In the genomic region with DNA sequence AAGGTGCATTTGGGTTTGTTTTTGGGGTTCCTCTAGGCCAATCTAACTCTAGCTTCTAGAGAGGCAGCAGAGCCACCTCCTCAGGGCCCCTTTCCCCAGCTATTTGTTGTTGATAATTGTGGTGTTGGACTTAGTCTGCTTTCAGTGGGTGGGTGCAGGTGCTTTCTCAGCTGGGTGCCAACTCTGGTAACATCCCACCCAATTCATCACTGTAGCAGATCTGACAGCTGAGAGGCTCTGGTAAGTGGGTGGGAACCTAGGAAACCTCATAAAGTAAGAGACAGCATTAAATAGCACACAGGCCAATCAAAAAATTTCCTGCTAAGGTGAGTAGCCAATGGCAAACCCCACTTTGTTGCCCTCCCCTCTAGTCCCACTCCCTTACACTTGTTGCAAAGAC, we compare ENCODE assay signal across 22 mouse cellular contexts. TPM values are rescaled to one million over a fixed set of nuclear protein-coding genes. Genes with fewer than 3 reads are reported as not detected.
A peak's percentile ranks its signal among the peaks of the same experiment; 100 is the strongest.
DNase-seq lines count a peak whose midpoint lies in the region; ATAC-seq and TF ChIP-seq lines count a peak whose summit lies in the region.
"Had no signal": no experiment of that assay in that cellular context is flagged by ENCODE, and none has a peak within 500 bp of the region (broad histone marks: within the 10 kb centered on the region; RNA-seq: fewer than 3 reads in every experiment).

No protein-coding gene starts in this region.

- DNase-seq in heart, adult 11 months = peak; percentile 37
- no peak for DNase-seq in heart, adult 8-10 months (ENCODE audit: low spot score)
- DNase-seq in layer of hippocampus, adult 18-20 months (ENCODE audit: low spot score in 2 of 2) = peak; percentile 25 to 46
- no peak for DNase-seq in layer of hippocampus, postnatal 36 days
- DNase-seq in layer of hippocampus, adult 9-11 months = peak; percentile 56
- no peak for DNase-seq in layer of hippocampus, adult 2 months (ENCODE audit: low spot score in 2 of 2)
- DNase-seq in brain, adult 2 months (ENCODE audit: low read depth, low spot score) = peak; percentile 65
- DNase-seq: adrenal gland, adult 2 months; adrenal gland, adult 8-10 months; adrenal gland, postnatal 10 days; adrenal gland, postnatal 14 days; adrenal gland, postnatal 25 days; adrenal gland, postnatal 36 days; B cell, adult 2 months; cerebellum, adult 11 months; cerebellum, adult 11-12 months; cerebellum, adult 18-20 months had no signal

- H3K4me3 ChIP-seq in layer of hippocampus, adult 2 months = no peak overlapping the region
- no peak overlapping the region for H3K4me3 ChIP-seq in midbrain, embryonic 15.5 days

- no peak overlapping the region for H3K9ac ChIP-seq in midbrain, embryonic 15.5 days

- H3K27me3 ChIP-seq in midbrain, embryonic 15.5 days (replicated peaks) = no peaks in the 10 kb centered on the region

- no peak for ATAC-seq in midbrain, embryonic 15.5 days (replicated peaks)
- ATAC-seq: activated CD4-positive, CD25-positive, alpha-beta regulatory T cell, adult 4 months; CD4-positive, CD25-positive, alpha-beta regulatory T cell, adult 4 months; Patski had no signal

- no peak overlapping the region; the same call in 1 of the 2 replicates for H3K27ac ChIP-seq in layer of hippocampus, adult 2 months
- H3K27ac ChIP-seq in midbrain, embryonic 15.5 days = no peak overlapping the region

- no peak for TF ChIP-seq CTCF in layer of hippocampus, adult 2 months (conservative IDR thresholded peaks at IDR 0.05)

- no peaks in the 10 kb centered on the region for H3K4me1 ChIP-seq in midbrain, embryonic 15.5 days

- H3K36me3 ChIP-seq in midbrain, embryonic 15.5 days (replicated peaks) = 0 out of 2 replicates have a peak, but pooled peaks cover 6% of the 10 kb centered on the region

- H3K9me3 ChIP-seq in midbrain, embryonic 15.5 days = no peaks in the 10 kb centered on the region
- H3K9me3 ChIP-seq: G1E had no signal

- H3K4me2 ChIP-seq in midbrain, embryonic 15.5 days = no peak overlapping the region

RNA-seq across cellular contexts. Expression of gene Syn1, which starts 4.2 kb away (rescaled TPM):
- under 1 TPM; 0.19 to 0.28 (median 0.22) TPM for total RNA-seq in heart, adult 8-10 months (2022)
- total RNA-seq in layer of hippocampus, adult 18-20 months (2021) = 100 to 1,000 TPM; 418 to 424 TPM
- 100 to 1,000 TPM; 444 to 469 TPM for total RNA-seq in layer of hippocampus, postnatal 36 days (2021)
- 100 to 1,000 TPM; 453 to 456 TPM for total RNA-seq in layer of hippocampus, adult 2 months (2021)
- polyA plus RNA-seq in midbrain, embryonic 15.5 days (2015; fragmentation: Nextera tagmentation; extraction: Ambion mirVana) = 76.3 and 76.8 TPM in 2 replicates
- total RNA-seq: G1E had no signal
- polyA plus RNA-seq: activated CD4-positive, CD25-positive, alpha-beta regulatory T cell, adult 4 months; G1E had no signal

RNA-seq across cellular contexts. Expression of gene Cfp, which starts 6.4 kb away (rescaled TPM):
- total RNA-seq in heart, adult 8-10 months (2022) = 10 to 100 TPM in 1 of 4 experiments, 1 to 10 TPM in 3; 5.2 to 22.7 (median 6.4) TPM
- 10 to 100 TPM; 15.2 to 16.8 TPM for total RNA-seq in layer of hippocampus, adult 18-20 months (2021)
- total RNA-seq in layer of hippocampus, postnatal 36 days (2021) = 10 to 100 TPM; 15.0 to 22.8 TPM
- total RNA-seq in layer of hippocampus, adult 2 months (2021) = 10 to 100 TPM; 12.6 to 20.6 TPM
- 8.7 and 9.0 TPM in 2 replicates for polyA plus RNA-seq in midbrain, embryonic 15.5 days (2015; fragmentation: Nextera tagmentation; extraction: Ambion mirVana)

RNA-seq across cellular contexts. Expression of gene Elk1, which starts 25.4 kb away (rescaled TPM):
- 10 to 100 TPM in 1 of 4 experiments, 1 to 10 TPM in 3; 6.6 to 10.3 (median 8.4) TPM for total RNA-seq in heart, adult 8-10 months (2022)
- total RNA-seq in layer of hippocampus, adult 18-20 months (2021) = 10 to 100 TPM; 74.0 to 90.1 TPM
- 10 to 100 TPM; 90.7 to 95.4 TPM for total RNA-seq in layer of hippocampus, postnatal 36 days (2021)
- 10 to 100 TPM; 84.6 to 91.5 TPM for total RNA-seq in layer of hippocampus, adult 2 months (2021)
- polyA plus RNA-seq in midbrain, embryonic 15.5 days (2015; fragmentation: Nextera tagmentation; extraction: Ambion mirVana) = 22.5 and 24.8 TPM in 2 replicates

RNA-seq across cellular contexts. Expression of gene Uxt, which starts 36.8 kb away (rescaled TPM):
- total RNA-seq in heart, adult 8-10 months (2022) = 10 to 100 TPM; 37.6 to 45.1 (median 40.3) TPM
- total RNA-seq in layer of hippocampus, adult 18-20 months (2021) = 10 to 100 TPM; 10.8 to 11.8 TPM
- total RNA-seq in layer of hippocampus, postnatal 36 days (2021) = 10 to 100 TPM; 11.5 to 12.2 TPM
- 10 to 100 TPM; 13.8 to 17.4 TPM for total RNA-seq in layer of hippocampus, adult 2 months (2021)
- polyA plus RNA-seq in midbrain, embryonic 15.5 days (2015; fragmentation: Nextera tagmentation; extraction: Ambion mirVana) = 27.7 and 28.5 TPM in 2 replicates

RNA-seq across cellular contexts. Expression of gene Timp1, which starts 55.0 kb away (rescaled TPM):
- total RNA-seq in heart, adult 8-10 months (2022) = 1 to 10 TPM; 2.0 to 3.5 (median 2.3) TPM
- total RNA-seq in layer of hippocampus, adult 18-20 months (2021) = not detected
- under 1 TPM; 0.42 to 0.63 TPM for total RNA-seq in layer of hippocampus, postnatal 36 days (2021)
- not detected for total RNA-seq in layer of hippocampus, adult 2 months (2021)
- 3.1 and 4.0 TPM in 2 replicates for polyA plus RNA-seq in midbrain, embryonic 15.5 days (2015; fragmentation: Nextera tagmentation; extraction: Ambion mirVana)
- total RNA-seq: G1E had no signal
- polyA plus RNA-seq: activated CD4-positive, CD25-positive, alpha-beta regulatory T cell, adult 4 months; G1E had no signal

Comparison
In these comparisons a context has a peak if more than half of its experiments do, and no peak if none do; other contexts are left out.
1. DNase-seq: peak in heart, adult 11 months (single experiment), layer of hippocampus, adult 18-20 months (2 of 2), layer of hippocampus, adult 9-11 months (single experiment) and brain, adult 2 months (single experiment); none in heart, adult 8-10 months (single experiment), layer of hippocampus, postnatal 36 days (0 of 2) and layer of hippocampus, adult 2 months (0 of 2).
2. RNA of gene Syn1, which starts 4.2 kb away (total RNA-seq): 444 to 469 TPM in layer of hippocampus, postnatal 36 days, 453 to 456 TPM in layer of hippocampus, adult 2 months and 418 to 424 TPM in layer of hippocampus, adult 18-20 months; 0.19 to 0.28 TPM in heart, adult 8-10 months; every median in the first group is over 100 times any median in the second.
3. RNA of gene Elk1, which starts 25.4 kb away (total RNA-seq): 90.7 to 95.4 TPM in layer of hippocampus, postnatal 36 days, 84.6 to 91.5 TPM in layer of hippocampus, adult 2 months and 74.0 to 90.1 TPM in layer of hippocampus, adult 18-20 months; 6.6 to 10.3 TPM in heart, adult 8-10 months; every median in the first group is over 4 times any median in the second.